Mouse (Mus musculus) cerebellum, postnatal 10 days (tissue): Measurements from ENCODE around the gene Tceanc2.

Source experiments
- DNase-seq, 2 experiments: peaks; one replicate each; pipeline ENCODE4 v3.0.0; 2021; ENCODE audit warnings: mixed read lengths in 2 of 2

Gene Tceanc2

GRCm38 (mm10) chr4:107178182-107178829 is 610 bp downstream of the Tceanc2 start, which contains the start of gene Tmem59:
Tmem59 (plus strand) TSS chr4:107178399.
- DNase-seq, result peak; percentile 98 to 99

- DNase-seq, result no peak
These were observed 1.4 kb downstream of the Tceanc2 start for GRCm38 (mm10) chr4:107177506-107177905.

GRCm38 (mm10) chr4:107167798-107168197 is 11.1 kb downstream of the Tceanc2 start:
- DNase-seq, result no peak

GRCm38 (mm10) chr4:107166700-107167099 is 12.2 kb downstream of the Tceanc2 start:
- DNase-seq, result no peak

- peak; percentile 84 to 88 for DNase-seq
These were observed 14.9 kb downstream of the Tceanc2 start for GRCm38 (mm10) chr4:107163756-107164587.

GRCm38 (mm10) chr4:107163341-107163740 is 15.6 kb downstream of the Tceanc2 start:
- DNase-seq, result no peak

- DNase-seq, result no peak
These were observed 18.7 kb downstream of the Tceanc2 start for GRCm38 (mm10) chr4:107160181-107160580.

GRCm38 (mm10) chr4:107159166-107159773 is 19.6 kb downstream of the Tceanc2 start:
- DNase-seq, result no peak

- no peak for DNase-seq
These were observed 21.9 kb downstream of the Tceanc2 start for GRCm38 (mm10) chr4:107156983-107157401.

- DNase-seq, result no peak
These were observed 26.3 kb downstream of the Tceanc2 start for GRCm38 (mm10) chr4:107152571-107152970.

GRCm38 (mm10) chr4:107150991-107151390 is 27.9 kb downstream of the Tceanc2 start:
- DNase-seq, result no peak

- DNase-seq, result no peak
These were observed 35.4 kb downstream of the Tceanc2 start for GRCm38 (mm10) chr4:107143511-107143910.

GRCm38 (mm10) chr4:107139836-107140631 is 38.9 kb downstream of the Tceanc2 start:
- no peak for DNase-seq

- peak in 1 of 2 experiments; percentile 24 for DNase-seq
These were observed 39.7 kb downstream of the Tceanc2 start for GRCm38 (mm10) chr4:107138948-107139835.

- DNase-seq, result no peak
These were observed 42.4 kb downstream of the Tceanc2 start for GRCm38 (mm10) chr4:107136531-107136930.

GRCm38 (mm10) chr4:107135663-107136062 is 43.3 kb downstream of the Tceanc2 start:
- DNase-seq, result peak; percentile 52 to 65

- DNase-seq, result no peak
These were observed 44.0 kb downstream of the Tceanc2 start for GRCm38 (mm10) chr4:107134891-107135290.

- DNase-seq, result peak; percentile 44 to 51
These were observed 48.4 kb downstream of the Tceanc2 start for GRCm38 (mm10) chr4:107130534-107130933.

- DNase-seq, result no peak
These were observed 49.5 kb downstream of the Tceanc2 start for GRCm38 (mm10) chr4:107129373-107129772.

GRCm38 (mm10) chr4:107127901-107128669 is 50.8 kb downstream of the Tceanc2 start:
- peak; percentile 76 to 84 for DNase-seq
